Mouse (Mus musculus): ENCODE results near the gene Itgb2.

Gene Itgb2

GRCm38 (mm10) chr10:77530140-77530539 is at the start of gene Itgb2:
TSS of gene Itgb2 (plus strand) at chr10:77530252.
- DNase-seq (ENCODE audit: extremely low read depth, low read depth, low spot score) = no peak

GRCm38 (mm10) chr10:77481814-77482213 is 48.2 kb upstream of the Itgb2 start:
- no peak for DNase-seq (ENCODE audit: extremely low read depth, low read depth, low spot score)

GRCm38 (mm10) chr10:77484205-77484935 is 45.7 kb upstream of the Itgb2 start:
- no peak for DNase-seq (ENCODE audit: extremely low read depth, low read depth, low spot score)

- DNase-seq (ENCODE audit: extremely low read depth, low read depth, low spot score) = no peak
These were observed 44.3 kb upstream of the Itgb2 start for GRCm38 (mm10) chr10:77485786-77486185.

GRCm38 (mm10) chr10:77488168-77488567 is 41.9 kb upstream of the Itgb2 start:
- no peak for DNase-seq (ENCODE audit: extremely low read depth, low read depth, low spot score)

GRCm38 (mm10) chr10:77491585-77491984 is 38.5 kb upstream of the Itgb2 start:
- DNase-seq (ENCODE audit: extremely low read depth, low read depth, low spot score) = no peak

- no peak for DNase-seq (ENCODE audit: extremely low read depth, low read depth, low spot score)
These were observed 37.2 kb upstream of the Itgb2 start for GRCm38 (mm10) chr10:77492885-77493284.

GRCm38 (mm10) chr10:77497185-77497584 is 32.9 kb upstream of the Itgb2 start:
- DNase-seq (ENCODE audit: extremely low read depth, low read depth, low spot score) = no peak

GRCm38 (mm10) chr10:77498254-77498653 is 31.8 kb upstream of the Itgb2 start:
- DNase-seq (ENCODE audit: extremely low read depth, low read depth, low spot score) = no peak

- DNase-seq (ENCODE audit: extremely low read depth, low read depth, low spot score) = no peak
These were observed 29.4 kb upstream of the Itgb2 start for GRCm38 (mm10) chr10:77500636-77501035.

- DNase-seq (ENCODE audit: extremely low read depth, low read depth, low spot score) = no peak
These were observed 26.8 kb upstream of the Itgb2 start for GRCm38 (mm10) chr10:77502967-77503922.

- DNase-seq (ENCODE audit: extremely low read depth, low read depth, low spot score) = no peak
These were observed 25.9 kb upstream of the Itgb2 start for GRCm38 (mm10) chr10:77504143-77504542.

- no peak for DNase-seq (ENCODE audit: extremely low read depth, low read depth, low spot score)
These were observed 23.5 kb upstream of the Itgb2 start for GRCm38 (mm10) chr10:77506526-77506925.

GRCm38 (mm10) chr10:77506961-77507577 is 23.0 kb upstream of the Itgb2 start:
- no peak for DNase-seq (ENCODE audit: extremely low read depth, low read depth, low spot score)

- no peak for DNase-seq (ENCODE audit: extremely low read depth, low read depth, low spot score)
These were observed 22.3 kb upstream of the Itgb2 start for GRCm38 (mm10) chr10:77507779-77508178.

GRCm38 (mm10) chr10:77508744-77509143 is 21.3 kb upstream of the Itgb2 start:
- no peak for DNase-seq (ENCODE audit: extremely low read depth, low read depth, low spot score)

GRCm38 (mm10) chr10:77509403-77510187 is 20.5 kb upstream of the Itgb2 start:
- peak; percentile 39 for DNase-seq (ENCODE audit: extremely low read depth, low read depth, low spot score)

GRCm38 (mm10) chr10:77510225-77510982 is 19.6 kb upstream of the Itgb2 start:
- DNase-seq (ENCODE audit: extremely low read depth, low read depth, low spot score) = no peak

- no peak for DNase-seq (ENCODE audit: extremely low read depth, low read depth, low spot score)
These were observed 14.4 kb upstream of the Itgb2 start, which contains the start of gene Fam207a for GRCm38 (mm10) chr10:77515385-77516348. TSS of gene Fam207a (minus strand) at chr10:77515785.

Data from fat pad, adult 2 months (tissue).